Mouse (Mus musculus): Measurements from ENCODE around the gene Mars.
"Not testable (repeated sequence)": the region's sequence is repeated elsewhere in the genome, so short reads cannot be mapped to it uniquely, and the experiment has no call there.

DNA sequence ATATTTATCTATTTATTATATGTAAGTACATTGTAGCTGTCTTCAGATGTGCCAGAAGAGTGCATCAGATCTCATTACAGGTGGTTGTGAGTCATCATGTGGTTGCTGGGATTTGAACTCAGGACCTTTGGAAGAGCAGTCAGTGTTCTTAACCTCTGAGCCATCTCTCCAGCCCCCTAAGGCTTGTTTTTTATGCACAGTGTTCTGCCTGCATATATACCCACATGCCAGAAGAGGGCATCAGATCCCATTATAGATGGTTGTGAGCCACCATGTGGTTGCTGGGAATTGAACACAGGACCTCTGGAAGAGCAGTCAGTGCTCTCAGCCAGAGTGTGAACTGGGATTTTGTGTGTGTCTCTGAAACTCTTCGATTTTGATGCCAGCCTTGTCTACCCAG, 3.4 kb upstream of the Mars start:
- TF ChIP-seq TCF12 (IDR thresholded peaks at IDR 0.05; ENCODE audit: low read depth, low read length); CHD2 (IDR thresholded peaks at IDR 0.05; ENCODE audit: low read length); POLR2A (IDR thresholded peaks at IDR 0.05; ENCODE audit: low read depth, low read length); KAT2A (IDR thresholded peaks at IDR 0.05; ENCODE audit: insufficient replicate concordance, low read length); MAX (IDR thresholded peaks at IDR 0.05; ENCODE audit: low read length); EP300 (IDR thresholded peaks at IDR 0.05; ENCODE audit: low read length): not testable (repeated sequence)
- TF ChIP-seq CTCF (conservative IDR thresholded peaks at IDR 0.05 in 1 of 2, IDR thresholded peaks at IDR 0.05 in 1 of 2; ENCODE audit: low read depth in 2 of 2, low read length in 2 of 2), result peak in 1 of 2 experiments; percentile 27; a peak in 2 of 4 replicates

Measured in CH12.LX (cell line).